Mouse (Mus musculus): ENCODE measurements around the gene Slc30a9. TPM values are rescaled to one million over a fixed set of nuclear protein-coding genes. Genes with fewer than 3 reads are reported as not detected.

The Slc30a9 gene
- total and polyA plus RNA-seq, 3 experiments = 32.5 to 138 (median 132) TPM

Other genes starting within 250 kb of the Slc30a9 start
- gene Phox2b, start 207.7 kb upstream of the Slc30a9 start, total RNA-seq (2021) = 10 to 100 TPM; 13.1 to 21.4 TPM
- 18.8 and 20.3 TPM in 2 replicates for gene Phox2b, start 207.7 kb upstream of the Slc30a9 start, polyA plus RNA-seq (2012; rRNA removed)
- gene Tmem33, start 46.4 kb upstream of the Slc30a9 start, total RNA-seq (2021) = 100 to 1,000 TPM; 127 to 188 TPM
- 158 and 210 TPM in 2 replicates for gene Tmem33, start 46.4 kb upstream of the Slc30a9 start, polyA plus RNA-seq (2012; rRNA removed)
- gene Bend4, start 121.4 kb downstream of the Slc30a9 start, total RNA-seq (2021) = under 1 TPM; 0.72 to 0.76 TPM
- 0.18 and 0.21 TPM in 2 replicates for gene Bend4, start 121.4 kb downstream of the Slc30a9 start, polyA plus RNA-seq (2012; rRNA removed)

Data from adrenal gland, adult 2 months (tissue).